Mouse (Mus musculus) 3134 (cell line): ENCODE measurements around the gene Vmn1r65.
"Not testable (repeated sequence)": the region's sequence is repeated elsewhere in the genome, so short reads cannot be mapped to it uniquely, and the experiment has no call there.

Experiments used
- DNase-seq: peaks from one replicate; pipeline ENCODE4 v3.0.0-alpha.2; 2011; ENCODE audit warnings: low spot score; ENCODE audit not compliant: insufficient read length; ENCODE audit errors: extremely low read depth

Vmn1r65 gene

GRCm38 (mm10) chr7:6010910-6011309 is at the start of gene Vmn1r65:
TSS of gene Vmn1r65 (minus strand) at chr7:6011010.
- DNase-seq: no peak

- DNase-seq: no peak
These were observed 34.1 kb upstream of the Vmn1r65 start, which contains the start of gene Nlrp4c for GRCm38 (mm10) chr7:6044861-6045260. TSS of gene Nlrp4c (plus strand) at chr7:6045161.

DNA sequence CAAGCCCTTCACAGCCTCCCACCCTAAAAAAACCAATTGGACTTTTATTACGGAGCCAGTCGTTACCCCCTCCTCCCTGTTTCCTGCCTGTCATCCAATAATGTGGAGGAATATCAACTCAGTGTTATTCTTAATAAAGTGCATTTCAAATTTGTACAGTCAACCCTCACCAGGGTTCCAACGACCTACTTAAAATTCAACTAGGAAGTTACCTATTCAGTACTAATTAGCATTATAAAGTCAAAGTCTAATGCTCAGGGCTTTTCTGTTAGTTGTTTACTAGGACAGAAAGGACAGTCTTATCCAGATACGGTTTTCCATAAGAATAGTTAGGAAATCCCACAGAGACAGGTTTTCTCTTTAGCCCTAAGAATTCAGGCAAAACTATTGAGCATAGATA is 28.4 kb downstream of the Vmn1r65 start:
- DNase-seq: not testable (repeated sequence)

DNA sequence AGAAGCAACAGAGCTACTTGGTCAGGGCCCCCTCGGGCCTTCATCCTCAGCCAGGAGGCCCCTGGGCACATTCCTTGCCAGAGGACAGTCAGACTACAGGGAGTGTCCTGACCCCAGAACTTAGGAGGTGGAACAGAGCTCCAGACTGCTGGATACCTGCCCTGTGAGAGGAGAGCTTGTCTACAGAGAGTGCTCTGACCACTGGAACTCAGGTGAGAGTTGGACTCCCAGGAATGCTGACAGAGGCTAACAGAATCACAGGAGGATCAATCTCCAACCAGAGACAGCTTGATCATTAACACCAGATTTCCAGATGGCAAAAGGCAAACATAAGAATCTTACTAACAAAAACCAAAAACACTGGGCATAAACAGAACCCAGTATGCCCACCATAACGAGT is 38.3 kb downstream of the Vmn1r65 start:
- DNase-seq: not testable (repeated sequence)
